Mouse (Mus musculus): ENCODE measurements at regions not wholly inside any gene's neighbourhood (a gene's known extent, or its start where the extent isn't known, plus 50 kb on each side); places are given as distances from the start of the nearest gene placed in this dataset.

GRCm38 (mm10) chr4:87702290-87702689 lies 330.9 kb downstream of the Mllt3 start:
- Histone ChIP-seq H3K9me3 (ENCODE audit: control insufficient read depth, low read length) (no peaks in the 10 kb centered on the region; the same call in 1 of the 2 replicates), H3K4me1 (ENCODE audit: control insufficient read depth, insufficient read depth, low read length) (peaks cover 9% of the 10 kb centered on the region; the same call in 1 of the 2 replicates), H3K9ac (ENCODE audit: low read depth, low read length) (no peak overlapping the region), H3K27ac (replicated peaks; ENCODE audit: low read depth, low read length) (no peak overlapping the region), H3K36me3 (ENCODE audit: control insufficient read depth, insufficient read depth, low read length) (no peaks in the 10 kb centered on the region), H3K4me2 (ENCODE audit: low read depth, low read length) (no peak overlapping the region), H3K27me3 (replicated peaks; ENCODE audit: control insufficient read depth, insufficient read depth, low read length) (0 out of 2 replicates have a peak, but pooled peaks cover 3% of the 10 kb centered on the region), H3K4me3 (ENCODE audit: low read depth, low read length) (no peak overlapping the region)
- no peak for DNase-seq (ENCODE audit: low spot score)
- no peak for ATAC-seq (ENCODE audit: low read depth)
- whole genome bisulfite sequencing = 79% methylated on average over 3 of the region's 3 CpGs

GRCm38 (mm10) chr4:87701024-87701423 lies 332.1 kb downstream of the Mllt3 start:
- Histone ChIP-seq H3K4me3 (ENCODE audit: low read depth, low read length) (no peak overlapping the region), H3K27ac (replicated peaks; ENCODE audit: low read depth, low read length) (no peak overlapping the region), H3K4me2 (ENCODE audit: low read depth, low read length) (no peak overlapping the region), H3K9ac (ENCODE audit: low read depth, low read length) (no peak overlapping the region), H3K4me1 (ENCODE audit: control insufficient read depth, insufficient read depth, low read length) (peaks cover 9% of the 10 kb centered on the region; the same call in 1 of the 2 replicates), H3K36me3 (ENCODE audit: control insufficient read depth, insufficient read depth, low read length) (no peaks in the 10 kb centered on the region), H3K9me3 (ENCODE audit: control insufficient read depth, low read length) (no peaks in the 10 kb centered on the region; the same call in 1 of the 2 replicates), H3K27me3 (replicated peaks; ENCODE audit: control insufficient read depth, insufficient read depth, low read length) (0 out of 2 replicates have a peak, but pooled peaks cover 3% of the 10 kb centered on the region)
- DNase-seq (ENCODE audit: low spot score) (no peak), ATAC-seq (ENCODE audit: low read depth) (no peak)
- 81% methylated on average over 4 of the region's 4 CpGs for WGBS

GRCm38 (mm10) chr4:87700508-87700907 lies 332.7 kb downstream of the Mllt3 start:
- H3K9ac ChIP-seq (ENCODE audit: low read depth, low read length) = no peak overlapping the region
- no peak overlapping the region for H3K27ac ChIP-seq (replicated peaks; ENCODE audit: low read depth, low read length)
- H3K27me3 ChIP-seq (replicated peaks; ENCODE audit: control insufficient read depth, insufficient read depth, low read length) = 0 out of 2 replicates have a peak, but pooled peaks cover 3% of the 10 kb centered on the region
- DNase-seq (ENCODE audit: low spot score) (no peak), ATAC-seq (ENCODE audit: low read depth) (no peak)
- WGBS = 58% methylated on average over 2 of the region's 2 CpGs
- peaks cover 9% of the 10 kb centered on the region; the same call in 1 of the 2 replicates for H3K4me1 ChIP-seq (ENCODE audit: control insufficient read depth, insufficient read depth, low read length)
- no peaks in the 10 kb centered on the region; the same call in 1 of the 2 replicates for H3K9me3 ChIP-seq (ENCODE audit: control insufficient read depth, low read length)
- H3K4me3 ChIP-seq (ENCODE audit: low read depth, low read length) = no peak overlapping the region
- no peak overlapping the region for H3K4me2 ChIP-seq (ENCODE audit: low read depth, low read length)
- no peaks in the 10 kb centered on the region for H3K36me3 ChIP-seq (ENCODE audit: control insufficient read depth, insufficient read depth, low read length)

GRCm38 (mm10) chr4:87699586-87699985 lies 333.6 kb downstream of the Mllt3 start:
- Histone ChIP-seq H3K9me3 (ENCODE audit: control insufficient read depth, low read length) (no peaks in the 10 kb centered on the region), H3K4me1 (ENCODE audit: control insufficient read depth, insufficient read depth, low read length) (peaks cover 9% of the 10 kb centered on the region; the same call in 1 of the 2 replicates), H3K36me3 (ENCODE audit: control insufficient read depth, insufficient read depth, low read length) (no peaks in the 10 kb centered on the region), H3K4me2 (ENCODE audit: low read depth, low read length) (no peak overlapping the region), H3K4me3 (ENCODE audit: low read depth, low read length) (no peak overlapping the region), H3K9ac (ENCODE audit: low read depth, low read length) (no peak overlapping the region), H3K27ac (replicated peaks; ENCODE audit: low read depth, low read length) (no peak overlapping the region), H3K27me3 (replicated peaks; ENCODE audit: control insufficient read depth, insufficient read depth, low read length) (0 out of 2 replicates have a peak, but pooled peaks cover 3% of the 10 kb centered on the region)
- peak; percentile 57; the same call in 1 of the 2 replicates for ATAC-seq (ENCODE audit: low read depth)
- WGBS = 19% methylated on average over 4 of the region's 4 CpGs
- DNase-seq (ENCODE audit: low spot score) = peak; percentile 23

- H3K9me3 ChIP-seq (ENCODE audit: control insufficient read depth, low read length) = no peaks in the 10 kb centered on the region
- H3K9ac ChIP-seq (ENCODE audit: low read depth, low read length) = no peak overlapping the region
- ATAC-seq (ENCODE audit: low read depth) (peak; percentile 15; the same call in 1 of the 2 replicates), DNase-seq (ENCODE audit: low spot score) (peak; percentile 27)
- 0 out of 2 replicates have a peak, but pooled peaks cover 3% of the 10 kb centered on the region for H3K27me3 ChIP-seq (replicated peaks; ENCODE audit: control insufficient read depth, insufficient read depth, low read length)
- no peak overlapping the region for H3K27ac ChIP-seq (replicated peaks; ENCODE audit: low read depth, low read length)
- no peak overlapping the region for H3K4me2 ChIP-seq (ENCODE audit: low read depth, low read length)
- H3K4me1 ChIP-seq (ENCODE audit: control insufficient read depth, insufficient read depth, low read length) = peaks cover 9% of the 10 kb centered on the region; the same call in 1 of the 2 replicates
- no peaks in the 10 kb centered on the region for H3K36me3 ChIP-seq (ENCODE audit: control insufficient read depth, insufficient read depth, low read length)
- H3K4me3 ChIP-seq (ENCODE audit: low read depth, low read length) = no peak overlapping the region
- 20% methylated on average over 3 of the region's 3 CpGs for WGBS
These were observed 334.4 kb downstream of the Mllt3 start for GRCm38 (mm10) chr4:87698750-87699149.

GRCm38 (mm10) chr4:87696921-87697320 lies 336.2 kb downstream of the Mllt3 start:
- Histone ChIP-seq H3K9ac (ENCODE audit: low read depth, low read length) (no peak overlapping the region), H3K9me3 (ENCODE audit: control insufficient read depth, low read length) (no peaks in the 10 kb centered on the region), H3K36me3 (ENCODE audit: control insufficient read depth, insufficient read depth, low read length) (no peaks in the 10 kb centered on the region), H3K4me3 (ENCODE audit: low read depth, low read length) (no peak overlapping the region), H3K4me2 (ENCODE audit: low read depth, low read length) (no peak overlapping the region), H3K27me3 (replicated peaks; ENCODE audit: control insufficient read depth, insufficient read depth, low read length) (0 out of 2 replicates have a peak, but pooled peaks cover 3% of the 10 kb centered on the region), H3K4me1 (ENCODE audit: control insufficient read depth, insufficient read depth, low read length) (peaks cover 9% of the 10 kb centered on the region; the same call in 1 of the 2 replicates), H3K27ac (replicated peaks; ENCODE audit: low read depth, low read length) (no peak overlapping the region)
- DNase-seq (ENCODE audit: low spot score) (no peak), ATAC-seq (ENCODE audit: low read depth) (no peak)
- WGBS = 86% methylated on average over 4 of the region's 4 CpGs

- DNase-seq (ENCODE audit: low spot score) (no peak), ATAC-seq (ENCODE audit: low read depth) (no peak)
- H3K27me3 ChIP-seq (replicated peaks; ENCODE audit: control insufficient read depth, insufficient read depth, low read length) = no peaks in the 10 kb centered on the region
- no peak overlapping the region for H3K4me3 ChIP-seq (ENCODE audit: low read depth, low read length)
- H3K4me2 ChIP-seq (ENCODE audit: low read depth, low read length) = no peak overlapping the region
- H3K9ac ChIP-seq (ENCODE audit: low read depth, low read length) = no peak overlapping the region
- WGBS = 93% methylated on average over 5 of the region's 5 CpGs
- H3K27ac ChIP-seq (replicated peaks; ENCODE audit: low read depth, low read length) = no peak overlapping the region
- H3K36me3 ChIP-seq (ENCODE audit: control insufficient read depth, insufficient read depth, low read length) = no peaks in the 10 kb centered on the region
- H3K4me1 ChIP-seq (ENCODE audit: control insufficient read depth, insufficient read depth, low read length) = peaks cover 9% of the 10 kb centered on the region; the same call in 1 of the 2 replicates
- H3K9me3 ChIP-seq (ENCODE audit: control insufficient read depth, low read length) = no peaks in the 10 kb centered on the region
These were observed 337.4 kb downstream of the Mllt3 start for GRCm38 (mm10) chr4:87695811-87696210.

- DNase-seq (ENCODE audit: low spot score) = no peak
- Histone ChIP-seq H3K27ac (replicated peaks; ENCODE audit: low read depth, low read length) (no peak overlapping the region), H3K9me3 (ENCODE audit: control insufficient read depth, low read length) (no peaks in the 10 kb centered on the region), H3K4me1 (ENCODE audit: control insufficient read depth, insufficient read depth, low read length) (no peaks in the 10 kb centered on the region), H3K4me2 (ENCODE audit: low read depth, low read length) (no peak overlapping the region), H3K4me3 (ENCODE audit: low read depth, low read length) (no peak overlapping the region), H3K27me3 (replicated peaks; ENCODE audit: control insufficient read depth, insufficient read depth, low read length) (no peaks in the 10 kb centered on the region), H3K36me3 (ENCODE audit: control insufficient read depth, insufficient read depth, low read length) (no peaks in the 10 kb centered on the region), H3K9ac (ENCODE audit: low read depth, low read length) (no peak overlapping the region)
- ATAC-seq (ENCODE audit: low read depth) = no peak
- WGBS = 90% methylated on average over 2 of the region's 2 CpGs
These were observed 340.4 kb downstream of the Mllt3 start for GRCm38 (mm10) chr4:87692741-87693140.

GRCm38 (mm10) chr4:87684952-87685351 lies 348.2 kb downstream of the Mllt3 start:
- WGBS = 58% methylated on average over 1 of the region's 1 CpGs
- Histone ChIP-seq H3K27me3 (replicated peaks; ENCODE audit: control insufficient read depth, insufficient read depth, low read length) (no peaks in the 10 kb centered on the region), H3K4me2 (ENCODE audit: low read depth, low read length) (no peak overlapping the region), H3K27ac (replicated peaks; ENCODE audit: low read depth, low read length) (no peak overlapping the region), H3K36me3 (ENCODE audit: control insufficient read depth, insufficient read depth, low read length) (no peaks in the 10 kb centered on the region), H3K4me3 (ENCODE audit: low read depth, low read length) (no peak overlapping the region), H3K4me1 (ENCODE audit: control insufficient read depth, insufficient read depth, low read length) (no peaks in the 10 kb centered on the region), H3K9me3 (ENCODE audit: control insufficient read depth, low read length) (no peaks in the 10 kb centered on the region), H3K9ac (ENCODE audit: low read depth, low read length) (no peak overlapping the region)
- DNase-seq (ENCODE audit: low spot score) = no peak
- no peak for ATAC-seq (ENCODE audit: low read depth)
